Mouse (Mus musculus): ENCODE data around the gene Rmi1.
"Not testable (repeated sequence)": the region's sequence is repeated elsewhere in the genome, so short reads cannot be mapped to it uniquely, and the experiment has no call there.

The Rmi1 gene

DNA sequence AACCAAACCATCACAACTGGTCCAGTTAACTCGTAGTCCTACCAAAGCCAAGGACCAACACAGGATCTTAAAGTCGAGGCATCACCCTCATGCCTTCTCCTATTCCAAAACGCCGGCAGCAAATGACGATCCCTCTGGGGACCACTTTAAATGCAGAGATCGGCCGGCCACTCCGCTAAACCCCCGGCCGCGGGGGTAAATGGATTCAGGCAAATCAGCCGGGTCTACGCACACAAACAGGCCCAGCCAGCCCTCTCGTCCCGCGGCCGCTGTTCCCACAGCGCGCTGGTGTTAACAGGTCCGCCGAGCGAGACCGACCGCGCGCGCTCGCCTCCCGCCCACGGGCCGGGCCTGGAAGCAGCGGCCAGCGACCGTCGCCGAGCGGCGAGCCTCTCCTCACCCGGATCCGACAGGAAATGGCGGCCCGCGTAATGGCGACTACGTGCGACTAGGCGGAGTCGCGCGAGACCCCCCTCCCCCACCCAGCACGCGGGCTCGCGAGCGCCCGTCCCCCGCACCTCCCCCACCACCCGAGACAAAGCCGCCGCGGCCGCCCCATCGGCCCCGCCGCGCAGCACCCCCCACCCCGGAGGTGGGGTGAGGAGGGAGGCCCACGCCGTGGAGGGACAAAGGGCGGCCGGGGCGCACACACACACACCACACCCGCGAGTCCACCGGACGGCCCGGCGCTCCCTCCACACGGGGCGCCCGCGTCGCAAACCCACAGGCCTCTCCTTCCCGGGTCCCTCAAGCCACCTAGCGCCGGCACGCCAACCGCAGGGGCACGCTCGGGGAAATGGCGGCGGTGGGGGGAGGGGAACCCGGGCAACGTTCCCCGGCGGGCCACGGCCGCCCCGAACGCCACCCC lies 679 bp upstream of the Rmi1 start:
- peak; percentile 43 to 59 for DNase-seq (ENCODE audit: low spot score in 2 of 2)

DNA sequence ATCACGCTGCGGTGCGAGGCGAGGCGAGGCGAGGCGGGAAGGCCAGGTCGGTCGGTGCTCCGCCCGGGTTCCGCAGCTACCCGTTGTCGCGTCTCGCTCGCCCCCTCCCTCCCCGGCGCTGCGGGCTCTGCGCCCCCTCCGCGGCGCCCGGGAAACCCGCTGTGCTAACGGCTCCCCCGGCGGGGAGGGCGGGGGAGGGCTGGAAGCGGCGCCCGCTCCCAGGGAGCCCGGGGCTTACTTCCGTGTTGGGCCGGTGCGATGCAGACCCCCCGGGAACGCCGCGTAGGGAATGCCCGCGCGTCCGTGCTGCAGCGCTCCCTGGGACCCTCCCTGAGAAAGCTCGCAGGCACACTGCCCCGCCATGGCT lies 679 bp downstream of the Rmi1 start:
- no peak for DNase-seq (ENCODE audit: low spot score in 2 of 2)

DNA sequence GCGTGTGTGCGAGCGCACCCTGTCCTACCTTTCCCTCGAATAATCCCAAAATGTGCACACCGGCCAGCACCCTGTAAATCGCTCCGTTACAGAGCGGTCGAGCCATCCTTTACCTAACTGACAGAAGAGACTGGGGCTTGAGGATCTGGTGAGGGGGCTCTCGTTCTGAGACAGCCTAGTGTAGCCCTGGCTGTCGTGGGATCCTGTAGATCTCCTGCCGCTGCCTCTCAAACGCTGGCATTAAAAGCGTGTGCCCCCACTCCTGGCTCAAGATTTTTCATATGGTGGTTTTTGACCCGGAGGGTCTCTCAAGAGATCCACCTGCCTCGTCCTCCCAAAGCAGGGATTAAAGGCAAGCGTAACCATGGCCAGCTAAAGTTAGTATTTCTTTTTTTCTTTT lies 1.2 kb downstream of the Rmi1 start, which contains the start of gene Hnrnpk:
Gene Hnrnpk (minus strand): TSS at position 101 of the 400 bp plus-strand sequence.
- not testable (repeated sequence) for DNase-seq (ENCODE audit: low spot score in 2 of 2)

DNA sequence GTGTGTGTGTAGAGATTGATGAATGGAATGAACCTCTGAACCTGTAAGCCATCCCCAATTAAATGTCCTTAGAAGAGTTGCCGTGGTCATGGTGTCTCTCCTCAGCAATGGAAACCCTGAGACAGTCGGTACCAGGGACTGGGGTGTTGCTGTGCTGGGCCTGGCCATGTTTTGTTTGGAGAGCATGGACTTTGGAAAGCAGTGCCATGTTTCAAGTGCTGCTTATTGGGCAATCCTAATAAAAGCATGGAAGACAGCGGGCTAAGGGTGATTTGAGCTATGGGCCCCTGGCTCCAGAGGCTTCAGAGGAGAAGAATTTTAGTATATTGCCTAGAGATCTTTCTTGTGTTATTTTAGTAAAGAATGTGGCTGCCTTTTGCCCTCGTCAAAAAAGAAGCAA lies 9.0 kb downstream of the Rmi1 start:
- no peak for DNase-seq (ENCODE audit: low spot score in 2 of 2)

DNA sequence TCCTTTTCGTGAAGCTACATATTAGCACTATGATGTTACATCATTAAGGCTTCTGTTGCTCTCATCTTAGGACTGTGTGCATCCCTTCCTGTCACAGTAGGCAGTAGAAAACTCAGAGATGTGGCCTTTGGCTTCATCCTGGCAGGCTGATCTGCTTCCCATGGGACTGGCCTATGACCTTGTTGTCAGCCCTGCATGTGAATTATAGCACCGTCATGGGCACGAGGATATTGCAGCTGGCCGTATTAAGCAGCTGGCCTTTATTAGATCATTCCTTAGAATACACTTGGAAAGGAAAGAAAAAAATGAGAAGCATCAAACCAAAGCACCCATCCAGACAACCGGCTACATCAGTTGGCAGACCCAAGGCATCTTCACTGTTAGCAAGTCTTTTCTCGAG lies 13.3 kb downstream of the Rmi1 start:
- DNase-seq (ENCODE audit: low spot score in 2 of 2) = no peak

DNA sequence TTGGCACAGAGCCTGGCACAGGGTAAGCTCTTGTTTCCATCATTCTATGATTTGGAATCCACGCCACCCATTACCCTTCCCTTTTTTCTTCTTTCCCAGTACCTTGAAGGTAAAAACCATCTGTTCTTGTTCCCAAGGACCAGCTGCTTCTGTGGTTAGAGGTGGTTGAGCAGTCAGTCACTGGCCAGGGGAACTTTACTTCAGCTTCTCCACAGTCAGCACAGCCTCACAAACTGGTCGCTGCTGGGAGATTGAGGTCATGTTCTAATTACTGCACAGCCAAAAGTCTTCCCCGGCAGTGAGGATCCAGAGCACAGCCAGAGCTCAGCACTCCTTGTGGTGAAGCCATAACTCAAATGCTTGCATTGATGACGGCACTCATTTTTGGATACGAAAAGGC lies 13.8 kb downstream of the Rmi1 start:
- DNase-seq (ENCODE audit: low spot score in 2 of 2) = no peak

DNA sequence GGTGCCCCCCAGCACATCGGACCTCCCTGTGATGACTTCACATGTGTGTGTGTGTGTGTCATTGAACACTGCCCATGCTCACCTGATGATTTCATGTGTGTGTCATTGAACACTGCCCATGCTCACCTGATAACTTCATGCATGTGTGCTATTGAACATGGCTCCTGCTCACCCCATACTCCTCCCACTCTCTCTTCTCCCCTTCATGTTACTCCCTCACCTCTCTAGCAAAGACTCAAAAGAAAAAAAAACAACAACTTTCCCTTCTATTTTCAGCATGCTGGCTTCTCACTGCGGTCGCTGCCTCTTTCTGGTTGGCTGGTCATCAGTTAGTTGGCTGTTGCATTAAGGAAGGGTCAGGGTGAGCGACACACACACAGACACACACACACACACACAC lies 16.6 kb downstream of the Rmi1 start:
- DNase-seq (ENCODE audit: low spot score in 2 of 2) = no peak

DNA sequence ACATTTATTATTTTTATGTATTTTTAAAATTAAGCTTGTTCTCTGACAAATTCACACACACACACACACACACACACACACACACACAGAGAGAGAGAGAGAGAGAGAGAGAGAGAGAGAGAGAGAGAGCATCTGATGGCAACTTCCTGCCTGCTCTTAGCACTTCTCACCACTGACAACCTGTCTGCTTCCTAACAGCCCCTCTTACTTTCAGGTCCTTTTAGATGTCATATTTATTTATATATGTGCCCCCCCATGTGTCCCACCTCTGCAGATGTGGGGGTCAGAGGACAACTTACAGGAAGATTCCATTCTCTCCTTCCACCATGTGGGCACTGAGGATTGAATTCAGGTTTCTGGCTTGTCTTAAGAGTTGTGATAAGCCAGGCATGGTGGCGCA lies 17.2 kb downstream of the Rmi1 start:
- DNase-seq (ENCODE audit: low spot score in 2 of 2) = no peak

DNA sequence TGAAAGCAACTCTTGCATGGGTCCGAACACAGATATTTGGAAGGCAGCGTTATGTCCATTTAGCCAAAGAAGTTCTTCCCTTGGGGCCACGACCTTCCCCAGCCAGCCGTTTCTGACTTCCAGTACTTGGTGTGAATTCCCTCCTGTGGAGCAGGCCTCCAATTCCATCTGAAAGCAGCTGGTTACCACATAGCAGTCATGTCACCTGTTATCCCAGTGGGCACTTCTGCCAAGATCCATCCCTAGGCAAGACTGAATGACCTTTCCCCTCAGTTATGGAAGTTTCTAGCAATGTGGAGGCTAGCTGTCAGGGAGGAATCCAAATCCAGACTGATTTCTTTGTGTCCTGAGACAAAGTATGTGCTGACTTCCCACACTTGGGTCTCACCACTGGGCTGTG lies 19.0 kb downstream of the Rmi1 start:
- no peak for DNase-seq (ENCODE audit: low spot score in 2 of 2)

DNA sequence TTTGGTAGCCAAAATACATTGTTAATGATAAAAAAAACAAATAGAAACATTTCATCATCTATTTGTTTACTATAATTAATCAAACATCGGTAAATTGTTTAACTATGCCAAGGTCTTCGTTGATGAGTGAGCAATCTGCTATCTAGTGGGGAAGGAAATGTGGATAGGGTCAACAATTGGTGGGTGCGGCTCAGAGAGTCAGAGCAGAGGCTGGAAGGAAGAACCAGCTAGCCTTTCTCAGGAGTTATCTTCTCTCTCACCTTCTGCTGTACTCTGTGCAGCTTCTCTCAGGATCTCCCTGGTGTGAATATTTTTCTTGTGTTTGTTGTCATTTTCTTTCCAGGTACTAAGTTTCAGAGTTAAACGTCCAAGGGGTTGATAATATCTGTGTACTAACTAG lies 20.2 kb downstream of the Rmi1 start:
- DNase-seq (ENCODE audit: low spot score in 2 of 2) = no peak

DNA sequence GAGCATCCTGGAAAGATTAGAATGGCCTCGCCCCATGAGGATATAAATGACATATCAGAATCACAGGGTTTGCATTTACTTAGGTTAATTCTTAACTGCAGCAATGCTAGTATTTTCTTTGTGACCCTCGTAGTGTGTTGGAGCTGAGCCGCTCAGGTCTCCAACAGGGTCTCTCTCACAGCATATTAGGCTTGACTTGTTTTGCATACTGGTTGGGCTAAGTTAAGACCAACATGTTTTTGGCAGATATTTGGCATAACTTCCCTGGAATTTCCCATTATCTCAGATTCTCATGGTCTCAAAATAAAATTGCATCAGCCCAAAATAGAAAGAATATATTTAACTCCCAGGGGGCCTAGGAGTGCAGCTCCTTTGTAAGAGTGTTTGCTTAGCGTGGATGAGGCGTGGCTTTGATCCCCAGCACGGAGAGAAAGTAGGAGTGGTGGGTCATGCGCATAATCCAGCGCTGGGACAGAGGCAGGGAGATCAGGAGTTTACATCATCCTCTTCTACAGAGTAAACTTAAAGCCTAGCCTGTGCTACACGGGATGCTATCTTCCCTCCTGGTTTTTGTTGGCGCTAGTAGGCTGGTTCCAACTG lies 21.1 kb downstream of the Rmi1 start:
- DNase-seq (ENCODE audit: low spot score in 2 of 2) = no peak

DNA sequence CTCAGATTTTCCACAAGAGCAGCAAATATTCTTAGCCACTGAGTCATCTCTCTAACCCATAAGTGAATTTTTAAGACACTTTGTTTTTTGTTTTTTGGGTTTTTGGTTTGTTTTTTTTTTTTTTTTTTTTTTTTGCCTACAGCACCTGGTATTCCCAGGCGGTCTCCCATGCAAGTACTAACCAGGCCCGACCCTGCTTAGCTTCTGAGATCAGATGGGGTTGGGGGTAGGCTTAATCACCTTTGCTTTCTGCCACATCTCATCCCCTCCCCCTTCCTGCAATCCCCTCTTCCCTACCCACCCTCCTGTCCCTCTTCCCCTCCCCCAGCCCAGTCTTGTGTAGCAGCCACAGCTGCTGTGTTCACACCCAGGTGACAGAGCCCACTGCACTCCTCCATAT lies 37.7 kb downstream of the Rmi1 start:
- DNase-seq (ENCODE audit: low spot score in 2 of 2) = no peak

DNA sequence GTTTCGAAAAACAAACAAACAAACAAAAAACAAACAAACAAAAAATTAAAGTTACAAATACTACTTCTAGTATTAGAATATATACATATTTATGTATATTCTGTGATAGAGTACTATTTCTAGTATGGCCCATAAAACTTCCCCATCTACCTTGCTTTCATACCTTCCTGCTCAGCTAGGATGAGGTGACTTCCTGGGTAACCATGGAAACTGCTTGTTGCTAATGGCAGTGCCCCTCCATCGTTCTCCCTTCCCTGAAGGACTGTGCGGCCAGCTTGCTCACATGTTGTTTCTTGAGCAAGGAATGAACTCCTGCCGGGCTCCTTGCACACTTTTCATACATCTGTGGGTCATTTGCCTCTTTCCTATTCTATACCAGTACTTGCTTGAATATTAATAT lies 41.3 kb downstream of the Rmi1 start:
- DNase-seq (ENCODE audit: low spot score in 2 of 2) = no peak

DNA sequence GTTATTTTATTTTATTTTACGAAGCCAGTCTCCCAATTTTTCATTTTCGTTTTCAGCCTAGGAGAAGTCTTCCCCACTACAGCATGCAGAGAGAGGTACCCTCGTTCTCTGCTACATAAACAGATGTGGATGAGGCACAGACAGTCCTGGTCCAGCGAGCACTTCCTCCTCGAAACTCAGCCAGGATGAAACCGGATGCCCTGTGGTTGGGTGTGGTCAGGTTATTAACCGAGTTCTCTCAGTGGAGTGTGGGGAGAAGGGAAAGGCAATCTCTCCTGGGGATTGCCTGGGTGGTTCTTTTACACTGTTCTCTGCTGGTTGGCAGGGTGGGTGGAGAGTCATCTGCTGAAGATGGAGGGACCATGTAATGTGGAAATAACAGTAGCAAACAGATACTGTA lies 41.7 kb downstream of the Rmi1 start:
- no peak for DNase-seq (ENCODE audit: low spot score in 2 of 2)

DNA sequence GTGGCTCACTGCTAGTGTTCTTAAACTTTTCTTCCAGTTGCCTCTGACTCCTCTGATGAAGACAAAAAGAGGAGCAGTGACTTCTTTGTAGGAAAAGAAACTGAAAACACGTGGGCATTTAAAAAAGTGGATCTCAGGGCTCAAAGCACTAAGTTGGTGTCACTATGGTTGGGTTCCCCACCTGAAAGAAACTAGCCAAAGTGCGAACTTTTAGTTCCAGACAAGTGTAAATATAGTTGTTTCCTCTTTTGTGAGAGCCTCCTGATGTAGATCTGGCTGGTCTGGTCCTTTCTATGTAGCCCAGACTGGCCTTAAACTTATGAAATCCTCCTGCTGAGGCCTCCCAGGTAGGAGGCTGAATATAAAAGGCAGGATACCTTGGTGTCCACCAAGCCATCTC lies 44.5 kb downstream of the Rmi1 start:
- DNase-seq (ENCODE audit: low spot score in 2 of 2) = no peak

DNA sequence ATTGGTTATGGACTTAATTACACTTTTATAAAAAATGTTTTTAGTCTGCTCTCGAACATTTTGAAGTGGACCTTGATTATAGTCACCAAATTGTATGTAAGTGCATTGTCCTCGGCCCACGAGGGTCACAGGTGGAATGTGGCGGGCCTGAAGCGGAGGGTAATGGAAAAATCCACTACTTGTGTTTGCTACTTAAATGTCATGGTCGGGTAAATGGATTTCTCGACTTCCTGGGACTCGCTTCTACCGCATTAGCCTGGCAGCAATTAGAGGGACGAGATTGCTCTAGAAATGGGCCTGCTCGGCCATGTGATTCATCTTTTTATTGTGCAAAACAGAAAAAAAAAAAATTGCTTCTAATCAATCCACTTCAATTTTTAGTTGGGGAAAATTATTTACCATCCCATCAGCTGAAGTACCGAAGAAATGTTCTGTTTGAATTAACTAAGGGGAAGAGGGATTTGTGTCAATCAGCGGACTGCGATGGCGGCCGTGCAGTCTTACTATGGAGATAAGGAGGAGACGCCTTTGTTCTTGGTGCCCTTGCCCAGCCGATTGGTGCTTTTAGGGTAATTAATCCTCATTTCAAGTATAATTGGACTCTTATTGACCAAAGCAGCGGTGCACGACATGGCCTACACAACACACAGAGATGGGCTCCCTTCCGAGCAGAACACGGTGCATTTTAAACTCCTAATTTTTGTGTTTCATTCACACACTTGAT lies 48.6 kb downstream of the Rmi1 start:
- DNase-seq (ENCODE audit: low spot score in 2 of 2) = no peak

DNA sequence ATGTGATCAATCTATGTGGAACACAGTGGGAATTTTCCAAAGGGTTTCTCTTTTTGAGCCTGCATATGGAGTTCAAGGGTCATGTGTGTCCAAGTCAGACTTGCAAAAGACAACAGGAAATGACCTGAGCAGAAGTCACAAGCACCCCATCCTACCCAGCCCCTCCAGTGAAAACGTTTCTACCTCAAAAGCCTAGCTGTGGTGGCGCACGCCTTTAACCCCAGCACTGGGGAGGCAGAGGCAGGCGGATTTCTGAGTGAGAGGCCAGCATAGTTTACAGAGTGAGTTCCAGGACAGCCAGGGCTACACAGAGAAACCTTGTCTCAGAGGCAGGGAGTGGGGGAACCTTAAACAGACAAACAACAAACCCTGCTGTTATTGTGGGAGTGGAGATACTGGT lies 50.2 kb downstream of the Rmi1 start:
- DNase-seq (ENCODE audit: low spot score in 2 of 2) = no peak

DNA sequence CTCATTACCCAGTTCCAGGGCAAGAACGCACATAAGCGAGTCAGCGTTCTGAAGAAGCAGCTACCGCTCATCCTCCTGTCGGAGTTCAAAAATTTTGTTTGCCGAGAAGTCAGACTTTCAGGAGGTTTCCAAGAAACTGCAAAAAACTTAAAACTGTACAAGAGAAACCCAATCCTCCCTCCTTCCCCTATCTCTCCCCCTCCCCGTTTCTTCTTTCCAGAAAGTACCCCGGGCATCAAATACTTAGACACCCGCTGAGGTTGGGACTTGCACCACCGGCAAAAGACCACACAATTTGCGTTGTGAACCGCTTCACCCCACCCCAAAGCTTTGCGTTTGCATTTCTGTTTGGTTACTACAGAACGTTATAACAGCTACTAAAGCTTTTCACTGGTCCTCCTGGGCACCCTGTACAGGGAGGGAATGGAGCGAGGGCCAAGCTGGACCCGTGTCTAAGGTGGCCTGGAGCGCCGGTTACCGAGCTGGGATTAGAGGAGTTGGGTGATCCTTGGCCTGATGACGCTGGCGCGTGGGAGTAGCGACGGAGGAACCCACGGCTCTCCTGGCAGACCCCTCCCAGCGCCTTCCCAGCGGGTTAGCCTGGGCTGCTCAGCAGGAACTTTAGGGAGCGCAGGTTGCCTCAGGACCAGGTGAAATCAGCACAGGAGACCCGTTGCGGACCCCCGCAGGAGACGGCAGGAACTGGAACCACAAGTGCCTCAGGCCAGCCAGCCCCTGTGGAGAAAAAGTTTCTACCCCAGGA lies 50.8 kb downstream of the Rmi1 start:
- no peak for DNase-seq (ENCODE audit: low spot score in 2 of 2)

DNA sequence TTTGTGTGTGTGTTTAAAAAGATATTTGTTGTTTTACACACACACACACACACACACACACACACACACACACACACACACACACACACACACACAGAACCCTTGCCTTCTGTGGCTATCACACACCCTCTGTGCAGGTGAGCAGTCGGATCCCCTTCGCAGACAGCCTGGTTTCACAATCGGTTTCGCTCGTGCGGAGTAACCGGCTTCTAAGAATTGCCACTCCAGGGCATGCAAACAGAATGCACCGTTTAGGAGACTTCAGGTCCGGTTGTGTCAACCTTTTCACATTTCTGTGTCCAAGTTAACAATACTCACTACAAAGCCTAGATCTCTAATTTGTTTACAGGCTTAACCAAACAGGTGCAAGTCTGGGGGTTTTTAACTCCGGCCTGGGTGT lies 51.5 kb downstream of the Rmi1 start:
- DNase-seq (ENCODE audit: low spot score in 2 of 2) = no peak

DNA sequence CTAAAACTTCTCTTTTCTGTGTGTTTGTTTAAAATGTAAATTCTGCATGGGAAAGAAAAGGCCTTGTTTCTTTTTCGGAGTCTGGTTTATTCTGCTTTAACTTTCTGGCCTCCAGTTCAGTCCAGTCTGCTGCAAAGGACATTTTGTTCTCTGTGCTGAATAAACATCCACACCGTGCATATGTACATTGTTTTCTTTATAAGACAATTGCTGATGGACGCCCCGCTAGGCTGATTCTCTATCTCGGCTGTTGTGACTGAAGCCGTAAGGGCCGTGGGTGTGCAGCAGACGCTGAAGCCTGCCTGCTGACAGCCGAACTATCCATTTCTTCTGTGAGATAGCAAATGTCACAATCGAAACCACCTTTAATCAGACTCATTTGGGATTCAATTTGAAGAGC lies 54.5 kb downstream of the Rmi1 start:
- no peak for DNase-seq (ENCODE audit: low spot score in 2 of 2)

DNA sequence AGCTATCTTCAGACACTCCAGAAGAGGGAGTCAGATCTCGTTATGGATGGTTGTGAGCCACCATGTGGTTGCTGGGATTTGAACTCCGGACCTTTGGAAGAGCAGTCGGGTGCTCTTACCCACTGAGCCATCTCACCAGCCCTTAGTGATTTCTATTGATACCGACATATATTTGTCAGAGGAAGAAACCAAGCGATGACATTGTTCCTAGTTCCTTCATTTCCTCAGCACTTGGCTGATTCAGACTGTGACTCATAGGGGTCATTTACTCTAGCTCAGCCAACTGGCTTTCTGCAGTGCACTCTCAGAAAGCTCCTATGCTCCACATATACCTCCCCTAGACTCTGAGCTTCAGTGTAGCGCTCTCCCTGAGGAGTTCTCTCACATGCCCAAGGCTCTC lies 56.8 kb downstream of the Rmi1 start:
- not testable (repeated sequence) for DNase-seq (ENCODE audit: low spot score in 2 of 2)

Measured in frontal cortex, postnatal 25 days (tissue).